Mouse (Mus musculus) E14TG2a.4 (cell line): Measurements from ENCODE around the gene Tekt3.

Source experiments
- CTCF ChIP-seq: conservative IDR thresholded peaks from 2 replicates; pipeline ENCODE4 v1.5.1; 2014; ENCODE audit warnings: low read length
- POU5F1 ChIP-seq: IDR thresholded peaks from 2 replicates; pipeline ENCODE4 v1.6.1; 2014; ENCODE audit warnings: low read length, borderline replicate concordance

DNA sequence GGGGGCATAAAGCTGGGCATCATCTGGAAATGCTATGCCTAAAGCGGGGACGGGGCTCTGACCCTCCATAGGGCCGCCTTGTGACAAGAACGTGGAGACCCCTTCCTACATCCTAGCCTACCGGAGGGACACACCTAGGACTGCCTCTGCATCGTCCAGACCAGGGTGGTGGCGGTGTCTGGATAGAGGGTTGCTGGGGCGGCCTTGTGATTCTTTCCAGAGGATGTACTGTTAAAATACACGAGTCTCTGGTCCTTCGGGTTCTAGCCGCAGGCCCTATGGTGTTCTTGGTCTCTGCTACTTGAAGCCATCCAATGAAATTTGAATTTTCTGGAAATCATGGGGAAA lies 70.2 kb downstream of the Tekt3 start:
- TF ChIP-seq CTCF (no peak), POU5F1 (no peak)
